Mouse (Mus musculus) ES-E14 (cell line): ENCODE results near the gene Cct8l1. TPM values are rescaled to one million over a fixed set of nuclear protein-coding genes. Genes with fewer than 3 reads are reported as not detected.

ENCODE experiments used
- DNase-seq: peaks from one replicate; pipeline ENCODE4 v3.0.0-alpha.2; 2013; ENCODE audit warnings: low read depth, low spot score
- H3K27ac ChIP-seq: 2 replicates; pipeline ENCODE4 v1.5.1; 2012; ENCODE audit warnings: low read depth, mild to moderate bottlenecking, low read length, moderate library complexity, mixed read lengths; ENCODE audit not compliant: poor library complexity, insufficient read depth, severe bottlenecking
- H3K36me3 ChIP-seq: 2 replicates; pipeline ENCODE4 v1.6.1; 2012; ENCODE audit warnings: mild to moderate bottlenecking, low read length, moderate library complexity, mixed read lengths; ENCODE audit not compliant: control insufficient read depth, poor library complexity, insufficient read depth, severe bottlenecking
- H3K4me1 ChIP-seq, 2 experiments: fragments of 150-350 bp in 1 of 2; sonication (generic) in 1 of 2; 2 replicates each; pipeline ENCODE4 v1.6.1; 2012; ENCODE audit warnings: low read length in 2 of 2, mild to moderate bottlenecking in 1 of 2, mixed read lengths in 1 of 2; ENCODE audit not compliant: control insufficient read depth in 2 of 2, insufficient read depth in 2 of 2, poor library complexity in 1 of 2
- H3K4me3 ChIP-seq, 2 experiments: fragments of 150-350 bp in 1 of 2; sonication (generic) in 1 of 2; 2 replicates each; pipeline ENCODE4 v1.5.1; 2012; ENCODE audit warnings: low read length in 2 of 2, low read depth in 1 of 2, mild to moderate bottlenecking in 1 of 2, mixed read lengths in 1 of 2; ENCODE audit not compliant: insufficient read depth in 1 of 2, poor library complexity in 1 of 2, severe bottlenecking in 1 of 2
- H3K9ac ChIP-seq: 2 replicates; pipeline ENCODE4 v1.6.1; 2012; ENCODE audit warnings: low read depth, mild to moderate bottlenecking, low read length, mixed read lengths; ENCODE audit not compliant: poor library complexity, insufficient read depth, severe bottlenecking
- H3K9me3 ChIP-seq: fragments of 150-350 bp; sonication (generic); 2 replicates; pipeline ENCODE4 v1.6.1; 2012; ENCODE audit warnings: low read depth, mild to moderate bottlenecking, low read length; ENCODE audit not compliant: control insufficient read depth, insufficient read depth
- CHD2 ChIP-seq: IDR thresholded peaks from 2 replicates; pipeline ENCODE4 v1.6.1; 2014; ENCODE audit warnings: mild to moderate bottlenecking, low read depth, low read length, inconsistent platforms
- HCFC1 ChIP-seq: IDR thresholded peaks from 2 replicates; pipeline ENCODE4 v1.6.1; 2012; ENCODE audit warnings: low read length, inconsistent platforms, borderline replicate concordance; ENCODE audit not compliant: insufficient read depth
- MAFK ChIP-seq: IDR thresholded peaks from 2 replicates; pipeline ENCODE4 v1.6.1; 2014; ENCODE audit warnings: mild to moderate bottlenecking, low read depth, low read length, inconsistent platforms; ENCODE audit not compliant: insufficient read depth
- ZC3H11A ChIP-seq: IDR thresholded peaks from 2 replicates; pipeline ENCODE4 v1.6.1; 2012; ENCODE audit warnings: low read depth, mild to moderate bottlenecking, inconsistent platforms, low read length, borderline replicate concordance
- ZNF384 ChIP-seq: IDR thresholded peaks from 2 replicates; pipeline ENCODE4 v1.6.1; 2012; ENCODE audit warnings: low read depth, low read length, inconsistent platforms
- in situ Hi-C, 2 experiments: fragments of 600-800 bp; cut with MboI; formaldehyde crosslinking; loops; one replicate each; pipeline ENCODE4 v1.15.1; 2025; ENCODE audit warnings: low sequenced_read_pairs in 2 of 2, inconsistent platforms in 1 of 2; ENCODE audit not compliant: unreplicated experiment in 2 of 2
- total RNA-seq: library from RNA; depleted of rRNA; stranded (reverse); fragments of 300-350 nt; gene quantifications from 2 replicates; pipeline ENCODE4 v1.2.3, GENCODE M21; 2012

The Cct8l1 gene
- total RNA-seq, 1 experiment, result 0.22 TPM

- no peaks in the 10 kb centered on the region for H3K36me3 ChIP-seq
- H3K4me1 ChIP-seq, result peaks cover 17 to 20% of the 10 kb centered on the region in 2 experiments
- peak overlapping the region; percentile 90 for H3K27ac ChIP-seq
- no peaks in the 10 kb centered on the region for H3K9me3 ChIP-seq
- in situ Hi-C loops, result no loop called here
- H3K9ac ChIP-seq, result peak overlapping the region; percentile 46; the same call in 1 of the 2 replicates
- TF ChIP-seq CHD2 (no peak), ZNF384 (peak; percentile 55; the same call in 1 of the 2 replicates)
- DNase-seq, result no peak
- H3K4me3 ChIP-seq, result peak overlapping the region; percentile 26 to 42; a peak in 3 of 4 replicates
These were observed 16.6 kb downstream of the Cct8l1 start for GRCm38 (mm10) chr5:25532256-25533147.

GRCm38 (mm10) chr5:25533298-25533697 lies 17.4 kb downstream of the Cct8l1 start:
- H3K9me3 ChIP-seq, result no peaks in the 10 kb centered on the region
- peaks cover 17 to 18% of the 10 kb centered on the region in 2 experiments for H3K4me1 ChIP-seq
- TF ChIP-seq CHD2 (peak; percentile 73; the same call in 1 of the 2 replicates), ZC3H11A (no peak), ZNF384 (peak; percentile 95), HCFC1 (no peak), MAFK (peak; percentile 32; the same call in 1 of the 2 replicates)
- DNase-seq, result peak; percentile 92
- no peaks in the 10 kb centered on the region for H3K36me3 ChIP-seq
- peak overlapping the region; percentile 81 for H3K27ac ChIP-seq
- no peak overlapping the region for H3K9ac ChIP-seq
- in situ Hi-C loops, result no loop called here
- no peak overlapping the region for H3K4me3 ChIP-seq

DNA sequence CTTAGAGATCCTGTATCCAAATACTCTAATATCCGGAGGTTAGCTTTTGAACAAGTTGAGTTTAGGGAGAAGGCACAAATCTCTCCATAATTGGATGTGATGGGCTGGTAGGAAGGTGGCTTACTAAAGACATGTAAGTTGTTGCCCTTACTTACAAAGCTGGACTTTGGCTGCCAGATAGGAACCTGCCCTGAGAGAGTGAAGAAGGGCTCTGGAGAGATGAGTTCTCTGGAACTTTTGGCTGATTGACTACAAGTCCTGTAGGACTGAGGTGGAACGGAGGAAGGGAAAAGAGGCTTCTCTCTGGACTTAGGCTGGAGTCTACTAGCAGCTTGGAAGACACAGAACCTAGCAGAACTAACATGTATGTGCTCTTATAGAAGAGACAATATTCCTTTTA lies 19.7 kb downstream of the Cct8l1 start:
- Histone ChIP-seq H3K9ac (peak overlapping the region; percentile 47; the same call in 1 of the 2 replicates), H3K4me3 (no peak overlapping the region), H3K27ac (no peak overlapping the region), H3K36me3 (no peaks in the 10 kb centered on the region), H3K9me3 (no peaks in the 10 kb centered on the region), H3K4me1 (peaks cover 15 to 18% of the 10 kb centered on the region in 2 experiments)
- TF ChIP-seq CHD2 (no peak), ZNF384 (no peak), ZC3H11A (no peak), MAFK (no peak), HCFC1 (no peak)
- DNase-seq, result no peak
- in situ Hi-C loops, result no loop called here

DNA sequence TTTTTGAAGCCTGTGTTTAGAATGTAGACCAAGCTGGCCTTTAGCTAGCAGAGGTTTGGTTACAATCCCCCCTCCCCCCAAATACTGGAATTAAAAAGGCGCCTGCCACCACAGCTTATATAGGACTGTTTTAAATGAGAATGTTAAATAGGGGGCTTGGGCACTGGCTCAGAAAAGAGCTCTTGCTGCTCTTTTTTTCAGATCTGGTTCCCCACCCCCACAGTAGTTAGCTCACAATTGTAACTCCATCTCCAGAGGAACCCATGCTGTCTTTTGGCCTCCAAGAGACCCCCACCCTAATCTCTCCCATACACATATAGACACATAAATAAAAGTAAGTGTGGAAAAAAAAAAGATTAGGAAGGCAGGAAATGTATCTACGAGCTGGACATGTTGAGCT lies 20.6 kb downstream of the Cct8l1 start:
- Histone ChIP-seq H3K36me3 (no peaks in the 10 kb centered on the region), H3K27ac (peak overlapping the region; percentile 86; the same call in 1 of the 2 replicates), H3K4me1 (peaks cover 14 to 18% of the 10 kb centered on the region in 2 experiments), H3K9me3 (no peaks in the 10 kb centered on the region), H3K9ac (no peak overlapping the region; the same call in 1 of the 2 replicates), H3K4me3 (peak overlapping the region; percentile 47 to 54; a peak in 3 of 4 replicates)
- DNase-seq, result no peak
- TF ChIP-seq ZNF384, result 0 out of 2 replicates have a peak, but pooled peaks have one; percentile 24
- no peak for TF ChIP-seq ZC3H11A
- in situ Hi-C loops, result no loop called here
